Mouse (Mus musculus): ENCODE measurements around the gene Foxd3.
"Not testable (repeated sequence)": the region's sequence is repeated elsewhere in the genome, so short reads cannot be mapped to it uniquely, and the experiment has no call there.

Foxd3 gene

GRCm38 (mm10) chr4:99655937-99656604 is at the start of gene Foxd3:
Gene Foxd3 (plus strand): TSS chr4:99656299.
- DNase-seq, result no peak

DNA sequence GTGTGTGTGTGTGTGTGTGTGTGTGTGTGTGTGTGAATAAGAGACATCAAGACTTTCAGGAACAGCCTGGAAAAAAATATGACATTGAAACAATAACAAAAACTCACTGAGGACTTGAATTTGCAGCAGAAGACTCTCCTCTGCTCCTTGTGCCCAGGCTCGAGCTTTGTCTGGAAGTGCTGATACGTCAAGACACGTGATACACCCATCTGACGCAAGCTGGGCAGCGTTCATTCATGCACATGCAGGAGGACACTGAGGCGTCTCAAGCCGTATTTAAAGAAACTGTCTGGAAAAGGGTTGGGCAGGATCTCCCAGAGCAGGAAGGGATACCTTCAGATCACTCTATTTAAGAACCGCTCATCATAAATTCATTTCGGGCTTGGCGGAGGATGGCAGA is 43.9 kb upstream of the Foxd3 start:
- DNase-seq, result no peak

GRCm38 (mm10) chr4:99612609-99613350 is 43.3 kb upstream of the Foxd3 start:
- no peak for DNase-seq

GRCm38 (mm10) chr4:99626047-99626844 is 29.9 kb upstream of the Foxd3 start:
- no peak for DNase-seq

GRCm38 (mm10) chr4:99627057-99627456 is 29.0 kb upstream of the Foxd3 start:
- DNase-seq, result no peak

DNA sequence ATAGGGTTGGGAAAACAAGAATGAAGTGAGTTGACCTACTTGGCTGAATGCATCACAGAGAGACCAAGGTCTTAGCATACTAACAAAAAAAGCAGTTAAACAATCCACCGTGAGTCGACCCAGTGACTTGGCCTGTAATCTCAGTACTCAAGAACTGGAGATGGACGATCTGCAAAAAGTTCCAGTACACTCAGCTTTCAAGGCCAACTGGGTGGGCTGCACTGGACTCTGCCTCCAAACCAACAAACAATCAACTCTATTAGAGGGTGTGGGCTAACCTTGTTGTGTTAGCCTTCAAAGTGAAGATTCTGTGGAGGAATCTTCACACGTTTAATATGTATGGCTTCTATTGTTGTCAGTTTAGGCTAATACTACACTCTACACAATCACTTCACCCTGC is 20.1 kb upstream of the Foxd3 start:
- DNase-seq, result no peak

DNA sequence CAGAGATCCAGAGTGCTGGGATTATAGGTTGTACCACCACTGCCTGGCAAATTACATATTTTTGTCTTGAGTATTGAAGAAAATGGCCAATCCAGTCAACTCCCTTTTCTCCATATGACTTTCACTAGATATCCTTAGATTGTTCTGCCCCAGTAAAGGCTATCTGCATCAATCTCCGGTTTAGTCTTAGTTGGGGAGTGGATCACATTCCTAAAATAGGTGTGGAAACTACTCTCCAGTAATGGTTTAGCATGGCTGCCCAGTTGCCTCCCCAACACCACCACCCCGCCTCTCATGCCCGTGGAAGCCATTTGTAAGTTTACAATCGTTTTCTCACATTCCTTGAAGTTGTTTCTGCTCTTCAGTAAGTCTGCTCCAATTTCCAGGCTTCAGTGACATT is 19.4 kb upstream of the Foxd3 start:
- no peak for DNase-seq

DNA sequence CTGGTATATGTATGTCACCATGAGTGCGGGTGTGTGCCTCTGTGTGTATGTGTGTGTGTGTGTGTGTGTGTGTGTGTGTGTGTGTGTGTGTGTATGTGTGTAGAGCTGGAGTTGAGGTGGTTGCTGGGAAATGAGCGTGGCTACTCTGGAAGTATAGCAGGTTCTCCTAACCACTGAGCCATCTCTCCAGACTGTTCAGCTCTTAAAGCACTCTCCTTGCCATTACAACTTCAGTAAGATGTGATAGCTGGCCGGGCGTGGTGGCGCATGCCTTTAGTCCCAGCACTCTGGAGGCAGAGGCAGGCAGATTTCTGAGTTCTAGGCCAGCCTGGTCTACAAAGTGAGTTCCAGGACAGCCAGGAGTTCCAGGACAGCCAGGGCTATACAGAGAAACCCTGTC is 15.5 kb upstream of the Foxd3 start:
- not testable (repeated sequence) for DNase-seq

DNA sequence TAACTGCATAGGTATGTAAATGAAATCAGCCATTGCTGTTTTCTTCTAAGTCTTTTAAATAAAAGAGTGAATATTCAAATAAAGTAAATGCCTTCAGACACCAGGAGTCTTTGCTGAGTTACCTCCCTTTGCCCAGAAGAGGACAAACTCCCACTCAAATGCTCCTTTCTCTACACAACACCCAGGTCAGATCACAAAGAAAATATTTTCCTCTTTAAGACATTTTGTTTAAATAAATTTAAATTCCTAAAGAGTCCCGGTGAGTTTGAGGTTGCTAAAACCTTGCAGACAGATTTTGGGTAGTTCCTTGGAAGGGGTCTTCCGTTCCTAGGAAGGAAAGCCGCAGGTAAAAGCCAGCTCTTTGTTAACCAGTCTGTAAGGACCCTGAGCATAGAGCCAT is 14.2 kb upstream of the Foxd3 start:
- DNase-seq, result no peak

- DNase-seq, result no peak
Measured at GRCm38 (mm10) chr4:99645560-99645959, 10.5 kb upstream of the Foxd3 start.

GRCm38 (mm10) chr4:99650088-99650944 is 5.8 kb upstream of the Foxd3 start:
- DNase-seq, result peak in 1 of 2 experiments; percentile 52

GRCm38 (mm10) chr4:99650945-99651690 is 5.0 kb upstream of the Foxd3 start:
- no peak for DNase-seq

GRCm38 (mm10) chr4:99651823-99652450 is 4.2 kb upstream of the Foxd3 start:
- no peak for DNase-seq

GRCm38 (mm10) chr4:99652576-99653210 is 3.4 kb upstream of the Foxd3 start:
- no peak for DNase-seq

- DNase-seq, result no peak
Measured at GRCm38 (mm10) chr4:99653216-99653607, 2.9 kb upstream of the Foxd3 start.

DNA sequence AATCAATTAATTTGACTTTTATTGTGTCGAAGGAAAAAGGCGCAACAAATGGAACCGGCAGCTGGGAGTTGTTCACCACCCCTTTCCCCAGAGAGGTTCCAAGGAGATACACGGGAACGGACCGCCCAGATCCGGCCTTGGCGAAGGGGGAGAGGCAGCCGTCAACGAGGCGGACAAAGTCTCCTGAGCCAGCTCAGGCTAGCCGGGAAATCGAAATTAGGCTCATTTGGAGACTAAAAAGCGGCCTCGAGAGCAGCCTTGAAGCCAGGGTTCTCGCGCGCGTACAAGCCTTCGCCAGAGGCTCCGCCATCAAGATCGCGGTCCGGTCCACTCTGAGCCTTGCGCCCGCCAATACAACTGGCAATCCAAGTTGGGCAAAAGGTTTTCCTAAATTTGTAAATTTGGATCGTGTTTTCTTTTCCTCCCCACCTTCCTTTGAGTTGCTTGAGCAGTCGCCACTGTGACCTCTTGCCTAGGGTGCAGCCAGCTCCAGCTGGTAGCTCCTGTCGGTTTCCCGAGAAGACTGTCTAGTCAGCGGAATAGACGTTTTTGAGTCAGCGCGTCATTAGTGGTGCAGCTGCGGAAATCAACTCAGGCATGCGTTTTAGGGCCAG is 2.4 kb upstream of the Foxd3 start:
- no peak for DNase-seq

DNA sequence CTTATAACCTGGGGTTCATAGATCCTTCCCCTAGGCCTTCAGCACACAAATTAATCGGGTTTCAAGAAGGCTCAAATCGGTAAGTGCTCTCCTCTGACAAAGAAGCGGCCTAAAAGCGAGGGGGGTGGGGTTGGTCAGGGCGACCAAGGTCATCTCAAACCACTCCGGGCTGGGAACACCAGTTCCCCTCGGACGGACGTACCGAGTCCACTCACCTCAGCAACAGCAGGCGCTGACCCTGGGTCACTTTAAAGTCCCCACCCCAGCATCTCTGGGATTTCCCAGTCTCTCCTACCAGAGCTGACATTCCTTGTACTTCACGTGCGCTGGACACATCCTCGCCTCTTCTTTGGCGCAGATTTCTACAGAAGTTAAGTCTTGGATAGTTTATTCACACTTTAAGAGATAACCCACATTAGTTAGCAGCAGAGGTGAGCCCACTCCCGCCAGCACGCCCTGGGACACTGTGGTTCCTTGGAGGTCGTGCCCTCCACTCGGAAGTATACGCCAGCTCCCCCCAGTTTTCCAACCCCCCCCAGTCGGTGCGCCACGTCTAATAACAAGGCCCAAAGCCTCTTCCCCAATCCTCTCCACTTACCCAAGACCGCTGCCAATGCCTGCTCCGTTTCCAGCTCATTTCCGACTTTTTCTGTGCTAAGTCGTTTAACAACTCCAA is 1.3 kb upstream of the Foxd3 start:
- no peak for DNase-seq

DNA sequence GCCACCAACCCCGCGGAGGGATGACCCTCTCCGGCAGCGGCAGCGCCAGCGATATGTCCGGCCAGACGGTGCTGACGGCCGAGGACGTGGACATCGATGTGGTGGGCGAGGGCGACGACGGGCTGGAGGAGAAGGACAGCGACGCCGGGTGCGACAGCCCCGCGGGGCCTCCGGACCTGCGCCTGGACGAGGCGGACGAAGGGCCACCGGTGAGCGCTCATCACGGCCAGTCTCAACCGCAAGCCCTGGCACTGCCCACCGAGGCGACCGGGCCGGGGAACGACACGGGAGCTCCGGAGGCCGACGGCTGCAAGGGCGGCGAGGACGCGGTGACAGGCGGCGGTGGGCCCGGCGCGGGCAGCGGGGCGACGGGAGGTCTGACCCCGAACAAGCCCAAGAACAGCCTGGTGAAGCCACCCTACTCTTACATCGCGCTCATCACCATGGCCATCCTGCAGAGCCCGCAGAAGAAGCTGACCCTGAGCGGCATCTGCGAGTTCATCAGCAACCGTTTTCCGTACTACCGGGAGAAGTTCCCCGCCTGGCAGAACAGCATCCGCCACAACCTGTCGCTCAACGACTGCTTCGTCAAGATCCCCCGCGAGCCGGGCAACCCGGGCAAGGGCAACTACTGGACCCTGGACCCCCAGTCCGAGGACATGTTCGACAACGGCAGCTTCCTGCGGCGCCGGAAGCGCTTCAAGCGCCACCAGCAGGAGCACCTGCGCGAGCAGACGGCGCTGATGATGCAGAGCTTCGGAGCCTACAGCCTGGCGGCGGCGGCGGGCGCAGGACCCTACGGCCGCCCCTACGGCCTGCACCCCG is 718 bp downstream of the Foxd3 start:
- peak in 1 of 2 experiments; percentile 34 for DNase-seq

- DNase-seq, result no peak
Measured at GRCm38 (mm10) chr4:99657430-99657820, 1.3 kb downstream of the Foxd3 start.
